Mouse (Mus musculus) lung, postnatal 0 days (tissue): ENCODE measurements around the gene Il17c. TPM values are rescaled to one million over a fixed set of nuclear protein-coding genes. Genes with fewer than 3 reads are reported as not detected.

Source experiments
- ATAC-seq: fragments of 200-750 bp; cut with Nextera tagmentation; 2 replicates; pipeline ENCODE4 v1.8.0; 2017; ENCODE audit warnings: moderate library complexity
- DNase-seq: peaks from one replicate; pipeline ENCODE4 v3.0.0-alpha.2; 2016; ENCODE audit warnings: low spot score
- H3K27ac ChIP-seq: fragments of 300-500 bp; sonication (generic); 2 replicates; pipeline ENCODE4 v1.5.1; 2014; ENCODE audit warnings: antibody characterized with exemption, mild to moderate bottlenecking, low read length, mixed read lengths
- H3K27me3 ChIP-seq: fragments of 300-500 bp; sonication (generic); replicated peaks from 2 replicates; pipeline ENCODE4 v1.6.1; 2014; ENCODE audit warnings: low read length, mixed read lengths; ENCODE audit not compliant: insufficient read depth
- H3K36me3 ChIP-seq: fragments of 300-500 bp; sonication (generic); 2 replicates; pipeline ENCODE4 v1.6.1; 2014; ENCODE audit warnings: low read length, mixed read lengths; ENCODE audit not compliant: insufficient read depth
- H3K4me1 ChIP-seq: fragments of 300-500 bp; sonication (generic); 2 replicates; pipeline ENCODE4 v1.6.1; 2014; ENCODE audit warnings: antibody characterized with exemption, low read depth, low read length, mixed read lengths; ENCODE audit not compliant: insufficient read depth
- H3K4me2 ChIP-seq: fragments of 300-500 bp; sonication (generic); replicated peaks from 2 replicates; pipeline ENCODE4 v1.6.1; 2014; ENCODE audit warnings: low read depth, mild to moderate bottlenecking, low read length, moderate library complexity, mixed read lengths
- H3K4me3 ChIP-seq: fragments of 300-500 bp; sonication (generic); 2 replicates; pipeline ENCODE4 v1.5.1; 2014; ENCODE audit warnings: low read depth, low read length
- H3K9ac ChIP-seq: fragments of 300-500 bp; sonication (generic); replicated peaks from 2 replicates; pipeline ENCODE4 v1.6.1; 2014; ENCODE audit warnings: low read depth, mild to moderate bottlenecking
- H3K9me3 ChIP-seq: fragments of 300-500 bp; sonication (generic); 2 replicates; pipeline ENCODE4 v1.6.1; 2016; ENCODE audit warnings: low read length, mixed read lengths
- CTCF ChIP-seq: IDR thresholded peaks from 2 replicates; pipeline ENCODE4 v1.5.1; 2016; ENCODE audit warnings: antibody characterized with exemption, mild to moderate bottlenecking
- EP300 ChIP-seq: IDR thresholded peaks from 2 replicates; pipeline ENCODE4 v1.6.1; 2016; ENCODE audit warnings: antibody characterized with exemption, mild to moderate bottlenecking, control low read depth
- WGBS: fragments of 180-500 bp; shearing (Covaris S2); extraction: QIAGEN DNeasy Blood & Tissue Kit; methylation state at CpG from one replicate; pipeline ENCODE4 v1.1.7; 2014; 5-methylcytosine and 5-hydroxymethylcytosine counted together
- polyA plus RNA-seq: library from polyadenylated mRNA; unstranded; fragments of >200 nt; fragmentation: Nextera tagmentation; extraction: Ambion mirVana; gene quantifications from 2 replicates; pipeline ENCODE4 v1.2.1, GENCODE M21; 2015

Gene Il17c
- polyA plus RNA-seq, 1 experiment from 2014 or later: not detected

DNA sequence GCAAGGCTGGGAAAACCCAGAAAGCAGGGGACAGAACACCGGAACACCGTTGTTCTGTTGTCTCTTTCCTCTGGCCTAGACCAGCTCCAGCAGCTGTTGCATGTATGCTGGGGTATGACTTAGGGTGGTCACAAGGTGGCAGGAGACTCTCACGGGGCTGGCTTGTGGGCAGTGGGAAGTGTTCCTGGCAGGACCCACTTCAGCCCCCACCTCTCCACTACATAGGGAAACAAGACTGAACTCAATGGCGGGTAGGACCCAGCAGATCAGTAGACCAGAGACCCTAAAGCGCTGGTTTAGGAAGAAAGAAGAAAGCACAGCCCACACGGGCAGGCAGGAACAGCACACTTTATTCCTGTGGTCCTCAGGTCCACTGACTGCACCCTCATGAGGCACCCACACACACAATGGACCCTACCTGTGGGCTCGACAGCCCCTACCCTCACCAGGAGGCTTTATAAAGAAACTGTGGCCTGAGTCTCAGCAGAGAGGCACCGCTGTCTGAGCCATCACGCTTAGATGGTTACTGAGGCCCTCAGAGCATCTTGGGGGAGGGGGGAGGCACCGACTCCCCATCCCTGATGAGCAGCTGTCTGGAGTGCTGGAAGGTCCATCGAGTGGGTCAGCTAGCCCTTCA, 11.6 kb downstream of the Il17c start:
- no peak overlapping the region for H3K9ac ChIP-seq
- ATAC-seq: peak; percentile 45

DNA sequence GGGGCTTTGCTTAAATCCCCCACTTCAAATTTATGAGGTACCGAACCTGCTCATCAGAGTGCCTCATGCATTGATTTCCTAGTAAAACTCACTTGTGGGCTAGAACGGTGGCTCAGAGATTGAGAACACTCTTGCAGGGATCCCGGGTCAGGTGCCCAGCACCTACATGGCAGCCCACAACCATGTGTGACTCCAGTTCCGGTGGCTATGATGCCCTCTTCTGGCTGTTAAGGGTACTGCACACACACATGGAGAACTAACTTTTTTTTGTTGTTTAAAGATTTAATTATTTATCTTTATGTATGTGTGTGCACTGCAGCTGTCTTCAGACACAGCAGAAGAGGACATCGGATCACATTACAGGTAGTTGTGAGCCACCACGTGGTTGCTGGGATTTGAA, 13.6 kb downstream of the Il17c start:
- Histone ChIP-seq H3K4me1 (peaks cover 6% of the 10 kb centered on the region), H3K27ac (no peak overlapping the region), H3K36me3 (no peaks in the 10 kb centered on the region), H3K9me3 (no peaks in the 10 kb centered on the region), H3K4me2 (no peak overlapping the region), H3K4me3 (no peak overlapping the region), H3K9ac (no peak overlapping the region), H3K27me3 (no peaks in the 10 kb centered on the region)
- DNase-seq (no peak), ATAC-seq (no peak)
- WGBS: 91% methylated on average over 6 of the region's 6 CpGs
- TF ChIP-seq CTCF (peak; percentile 57), EP300 (no peak)

More for the DNA sequence above, 11.6 kb downstream of the Il17c start:
- peak; percentile 64 for TF ChIP-seq CTCF
- TF ChIP-seq EP300: no peak
- no peaks in the 10 kb centered on the region for H3K9me3 ChIP-seq
- no peak for DNase-seq
- H3K4me1 ChIP-seq: peaks cover 6% of the 10 kb centered on the region
- no peaks in the 10 kb centered on the region for H3K36me3 ChIP-seq
- H3K4me2 ChIP-seq: peak overlapping the region; percentile 81
- no peaks in the 10 kb centered on the region for H3K27me3 ChIP-seq
- peak overlapping the region; percentile 61; the same call in 1 of the 2 replicates for H3K4me3 ChIP-seq
- whole genome bisulfite sequencing: 50% methylated on average over 11 of the region's 11 CpGs
- H3K27ac ChIP-seq: peak overlapping the region; percentile 82; the same call in 1 of the 2 replicates

DNA sequence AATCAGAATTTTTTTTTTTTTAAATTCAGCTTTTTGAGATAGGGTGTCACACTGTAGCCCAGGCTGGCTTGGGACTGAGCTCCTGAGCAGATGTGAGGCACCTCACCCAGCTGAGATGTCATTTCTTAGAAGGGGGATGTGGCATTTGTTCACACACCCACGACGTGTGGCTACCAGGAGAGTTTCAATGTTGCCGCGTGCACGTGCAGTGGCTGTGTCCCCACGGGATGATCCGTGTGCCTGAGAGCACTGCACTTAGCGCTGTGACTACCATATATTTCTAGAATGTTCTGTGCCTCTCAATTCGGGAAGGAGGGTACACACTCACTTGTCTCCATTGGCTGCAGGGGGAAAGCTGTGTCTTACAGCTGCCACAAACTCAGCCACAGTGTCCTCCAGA, 14.3 kb downstream of the Il17c start:
- H3K27ac ChIP-seq: no peak overlapping the region
- no peak overlapping the region for H3K4me3 ChIP-seq
- ATAC-seq (no peak), DNase-seq (no peak)
- H3K4me1 ChIP-seq: peaks cover 6% of the 10 kb centered on the region
- H3K9me3 ChIP-seq: no peaks in the 10 kb centered on the region
- no peaks in the 10 kb centered on the region for H3K27me3 ChIP-seq
- no peak overlapping the region for H3K9ac ChIP-seq
- TF ChIP-seq EP300: no peak
- no peak for TF ChIP-seq CTCF
- H3K36me3 ChIP-seq: no peaks in the 10 kb centered on the region
- no peak overlapping the region for H3K4me2 ChIP-seq
- 91% methylated on average over 9 of the region's 9 CpGs for WGBS

DNA sequence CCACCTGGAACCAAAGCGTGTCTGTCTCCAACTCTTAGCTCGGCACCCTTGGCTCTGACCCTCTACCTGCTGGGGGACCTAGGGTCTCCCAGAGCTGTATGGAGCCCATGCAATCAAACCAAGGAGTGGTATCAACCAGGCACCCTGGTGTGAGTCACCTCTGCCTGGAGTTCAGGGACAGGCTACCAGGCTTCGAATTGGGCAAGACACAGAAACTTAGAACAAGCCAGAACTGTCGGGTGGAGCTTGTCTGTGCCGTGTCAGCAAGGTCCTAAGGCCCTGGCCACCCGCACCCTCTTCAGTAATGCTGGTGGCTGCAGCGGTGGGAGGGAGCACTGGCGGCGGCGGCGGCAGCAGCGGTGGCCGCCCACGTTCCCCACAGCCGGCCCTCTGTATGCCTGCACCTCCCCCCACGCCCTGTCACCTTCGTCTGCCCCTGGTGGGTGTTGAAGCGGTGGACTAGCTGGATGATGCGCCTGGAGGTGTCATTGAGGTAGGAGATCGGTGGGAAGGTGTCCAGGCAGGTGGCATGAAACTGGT, 14.8 kb downstream of the Il17c start:
- Histone ChIP-seq H3K36me3 (no peaks in the 10 kb centered on the region), H3K27ac (no peak overlapping the region), H3K27me3 (no peaks in the 10 kb centered on the region), H3K4me3 (no peak overlapping the region), H3K9me3 (no peaks in the 10 kb centered on the region), H3K9ac (no peak overlapping the region), H3K4me2 (no peak overlapping the region), H3K4me1 (peaks cover 6% of the 10 kb centered on the region)
- 91% methylated on average over 18 of the region's 20 CpGs for WGBS
- ATAC-seq (no peak), DNase-seq (peak; percentile 40)
- no peak for TF ChIP-seq EP300
- TF ChIP-seq CTCF: no peak

DNA sequence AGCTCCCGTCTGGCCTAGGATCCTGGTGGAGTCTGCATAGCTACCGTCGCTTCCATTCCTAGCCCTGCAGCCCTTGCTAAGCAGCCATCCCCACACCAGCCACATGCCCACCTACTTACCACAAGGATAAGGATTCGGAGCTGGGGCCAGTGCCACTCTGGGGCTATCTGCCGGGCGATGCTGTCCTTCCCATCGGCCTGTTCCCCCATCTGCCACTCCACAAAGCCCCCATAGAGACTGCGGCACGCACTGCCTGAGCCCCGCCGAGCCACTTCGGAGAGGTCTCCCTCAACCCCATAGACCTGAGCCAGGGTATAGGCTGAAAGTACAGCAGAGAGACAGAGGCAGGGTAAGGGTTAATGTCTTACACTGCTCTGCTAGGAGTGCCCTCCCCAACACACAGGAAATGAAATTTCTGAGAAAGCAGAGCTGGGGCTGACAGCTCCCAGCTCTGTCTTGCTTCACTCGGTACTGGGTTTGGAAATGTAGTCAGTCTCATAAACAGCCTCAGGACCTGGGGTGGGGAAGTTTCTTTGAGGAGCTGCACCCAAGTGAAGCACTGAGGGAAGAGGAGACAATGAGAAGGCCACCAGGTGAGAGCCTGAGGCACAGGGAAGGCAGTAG, 16.0 kb downstream of the Il17c start:
- Histone ChIP-seq H3K4me3 (no peak overlapping the region), H3K4me2 (peak overlapping the region; percentile 23; the same call in 1 of the 2 replicates), H3K36me3 (no peaks in the 10 kb centered on the region)

DNA sequence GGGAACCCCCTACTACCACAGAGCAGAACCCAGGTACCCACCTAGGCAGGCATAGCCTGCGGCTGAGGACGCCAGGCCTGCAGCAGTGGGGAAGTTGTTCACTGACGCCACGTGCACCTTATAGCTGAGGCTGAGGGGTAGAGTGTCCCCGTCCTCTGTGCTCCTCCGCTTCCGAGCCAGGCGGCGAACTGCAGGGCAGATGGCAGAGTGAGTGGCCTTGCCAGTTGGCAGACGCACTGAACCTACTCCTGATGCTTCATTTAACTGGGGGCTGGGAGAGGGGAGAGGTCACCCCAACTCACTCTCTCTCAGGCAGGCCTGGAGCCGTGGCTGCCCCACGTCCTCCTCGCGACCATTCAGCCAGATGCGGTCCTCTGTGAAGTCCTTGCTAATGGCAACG, 17.5 kb downstream of the Il17c start:
- Histone ChIP-seq H3K4me1 (no peaks in the 10 kb centered on the region), H3K4me3 (no peak overlapping the region), H3K27ac (no peak overlapping the region), H3K4me2 (no peak overlapping the region), H3K36me3 (no peaks in the 10 kb centered on the region), H3K9ac (no peak overlapping the region), H3K9me3 (no peaks in the 10 kb centered on the region), H3K27me3 (no peaks in the 10 kb centered on the region)
- no peak for DNase-seq
- no peak for ATAC-seq
- TF ChIP-seq EP300 (no peak), CTCF (no peak)
- 93% methylated on average over 16 of the region's 16 CpGs for WGBS

More for the DNA sequence above, 16.0 kb downstream of the Il17c start:
- Histone ChIP-seq H3K27me3 (no peaks in the 10 kb centered on the region), H3K27ac (peak overlapping the region; percentile 62), H3K4me1 (peaks cover 5% of the 10 kb centered on the region), H3K9ac (0 out of 2 replicates have a peak overlapping the region, but pooled peaks have one; percentile 2), H3K9me3 (no peaks in the 10 kb centered on the region)
- DNase-seq: peak; percentile 83
- ATAC-seq: peak; percentile 58
- TF ChIP-seq CTCF (no peak), EP300 (no peak)
- 77% methylated on average over 13 of the region's 13 CpGs for WGBS
